Mouse (Mus musculus) left cerebral cortex, adult 8-10 months (tissue): ENCODE measurements around the gene Ccdc66. TPM values are rescaled to one million over a fixed set of nuclear protein-coding genes. Genes with fewer than 3 reads are reported as not detected.
A peak's percentile ranks its signal among the peaks of the same experiment; 100 is the strongest.

Experiments
- DNase-seq, 2 experiments: peaks; one replicate each; pipeline ENCODE4 v3.0.0; 2022; ENCODE audit warnings: low spot score in 2 of 2
- total RNA-seq, 4 experiments: library from RNA; stranded (reverse); gene quantifications; 2 replicates each; pipeline ENCODE4 v1.2.4; 2022

The Ccdc66 gene
- total RNA-seq = 10 to 100 TPM; 14.4 to 17.3 (median 14.8) TPM

DNA sequence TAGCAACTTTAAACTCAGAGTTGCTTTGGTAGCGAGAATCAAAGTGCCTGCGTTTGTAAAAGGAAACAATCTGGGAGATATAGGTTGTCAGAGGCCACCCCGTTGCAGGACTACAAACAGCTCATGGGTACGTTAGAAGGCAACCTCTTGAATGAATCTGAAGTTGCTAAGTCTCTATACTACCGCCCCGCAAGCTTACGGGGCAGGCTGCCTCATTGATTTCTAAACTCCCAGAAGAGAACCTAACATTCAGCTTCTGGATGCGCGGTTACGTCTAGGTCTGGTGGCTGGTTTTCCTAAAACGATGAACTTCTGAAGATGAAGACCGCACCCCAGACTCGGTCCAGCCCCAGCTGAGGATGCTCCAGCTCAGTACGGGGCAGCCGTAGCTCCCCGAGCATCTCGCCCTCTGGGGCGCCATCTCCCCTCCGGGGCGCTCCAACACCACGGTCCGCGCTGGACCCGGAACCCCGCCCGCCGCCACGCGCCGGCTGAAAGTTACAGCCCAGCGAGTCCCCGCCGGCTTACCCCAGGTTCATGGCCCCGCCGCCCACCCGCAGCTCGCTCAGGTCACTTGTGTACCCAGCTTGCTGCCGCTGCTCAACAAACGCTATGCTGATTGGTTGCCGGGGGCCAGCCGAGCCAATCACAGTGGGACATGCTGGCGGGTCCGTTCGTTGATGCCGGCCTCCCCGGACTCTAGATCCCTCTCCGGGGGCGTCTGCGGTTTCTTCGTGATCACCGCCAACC, at the start of gene Ccdc66:
Gene Ccdc66 (minus strand): TSS at position 567 of the 750 bp plus-strand sequence.
- DNase-seq = peak; percentile 98 to 100

- no peak for DNase-seq
These were observed 35.7 kb upstream of the Ccdc66 start for GRCm38 (mm10) chr14:27543838-27544426.

DNA sequence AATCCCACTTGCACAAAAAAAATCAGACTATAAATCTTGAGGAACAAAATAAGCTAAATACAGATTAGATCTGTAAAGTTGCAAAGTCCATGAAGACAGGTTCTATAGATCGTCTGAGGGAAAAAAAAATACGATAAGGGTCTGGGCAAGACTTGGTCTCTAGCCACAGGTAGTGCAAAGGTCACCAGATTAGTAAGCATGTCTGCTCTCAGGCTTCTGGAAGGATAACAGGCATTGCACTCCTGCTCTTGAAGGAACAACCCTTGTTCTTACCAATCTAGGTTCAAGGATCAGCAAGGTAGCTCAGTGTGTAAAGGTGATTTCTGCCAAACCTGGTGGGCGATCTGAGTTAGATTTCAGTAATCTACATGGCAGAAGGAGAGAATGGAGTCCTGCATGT, 28.2 kb upstream of the Ccdc66 start:
- no peak for DNase-seq

DNA sequence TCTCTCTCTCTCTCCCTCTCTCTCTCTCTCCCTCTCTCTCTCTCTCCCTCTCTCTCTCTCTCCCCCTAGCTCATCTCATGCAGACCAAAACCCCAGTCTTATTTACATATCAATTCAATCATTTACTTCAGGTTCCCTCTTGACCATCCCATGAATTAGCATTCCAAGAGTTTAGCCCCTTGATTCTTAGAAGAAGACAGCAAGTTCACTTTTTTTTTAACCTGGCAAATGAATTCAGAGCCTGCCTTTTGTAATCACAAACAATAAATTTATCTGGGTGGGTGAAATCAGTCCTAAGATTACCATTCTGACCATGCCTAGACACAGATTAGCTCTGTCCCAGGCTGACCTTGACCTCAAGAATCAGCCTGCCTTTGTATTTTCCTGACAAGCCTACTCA, 16.3 kb upstream of the Ccdc66 start:
- no peak for DNase-seq

- DNase-seq = no peak
These were observed 513 bp upstream of the Ccdc66 start for GRCm38 (mm10) chr14:27508644-27509301.

GRCm38 (mm10) chr14:27501096-27501495, 7.2 kb downstream of the Ccdc66 start:
- no peak for DNase-seq

- DNase-seq = no peak
These were observed 14.7 kb downstream of the Ccdc66 start for GRCm38 (mm10) chr14:27493516-27493915.

- no peak for DNase-seq
These were observed 16.9 kb downstream of the Ccdc66 start for GRCm38 (mm10) chr14:27491399-27491798.

GRCm38 (mm10) chr14:27446963-27447362, 61.3 kb downstream of the Ccdc66 start:
- no peak for DNase-seq

DNA sequence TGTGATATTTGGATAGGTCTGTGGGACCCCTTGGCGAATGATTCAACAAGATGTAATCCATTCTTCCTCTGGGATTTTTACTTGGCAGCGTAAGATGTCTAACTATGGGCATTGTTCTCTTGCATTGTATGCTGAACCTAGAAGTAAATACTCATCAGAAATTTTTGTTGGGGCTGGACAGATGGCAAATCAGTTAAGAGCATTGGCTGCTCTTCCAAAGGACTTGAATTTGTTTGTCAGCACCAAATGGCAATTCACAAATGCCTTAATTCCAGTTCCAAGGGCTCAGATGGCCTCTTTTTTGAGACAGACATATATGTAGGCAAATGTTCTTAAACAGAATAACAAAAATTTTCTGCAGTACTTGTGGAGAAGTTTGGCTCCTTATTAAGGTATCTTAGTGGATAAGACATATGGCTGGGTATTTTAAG, 63.4 kb downstream of the Ccdc66 start:
- no peak for DNase-seq

DNA sequence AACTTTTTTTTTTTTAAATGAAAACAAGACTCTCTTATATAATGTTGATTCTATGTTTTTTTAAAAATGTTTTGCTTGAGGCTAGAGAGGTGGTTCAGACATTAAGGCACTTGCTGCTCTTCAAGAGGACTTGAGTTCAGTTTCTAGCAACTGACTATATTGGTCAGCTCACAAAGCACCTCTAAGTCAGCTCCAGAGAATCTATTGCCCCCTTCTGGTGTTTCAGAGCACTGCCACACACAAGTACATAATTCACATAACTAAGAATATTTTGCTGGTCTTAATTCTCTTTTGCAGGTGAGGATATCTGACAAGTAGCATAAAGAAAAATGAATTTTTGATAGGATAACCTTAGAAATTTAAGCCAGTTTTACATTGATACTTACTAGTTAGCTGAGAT, 67.3 kb downstream of the Ccdc66 start:
- DNase-seq = no peak

GRCm38 (mm10) chr14:27436826-27437225, 71.4 kb downstream of the Ccdc66 start:
- no peak for DNase-seq

- DNase-seq = no peak
These were observed 72.1 kb downstream of the Ccdc66 start for GRCm38 (mm10) chr14:27436116-27436515.

DNA sequence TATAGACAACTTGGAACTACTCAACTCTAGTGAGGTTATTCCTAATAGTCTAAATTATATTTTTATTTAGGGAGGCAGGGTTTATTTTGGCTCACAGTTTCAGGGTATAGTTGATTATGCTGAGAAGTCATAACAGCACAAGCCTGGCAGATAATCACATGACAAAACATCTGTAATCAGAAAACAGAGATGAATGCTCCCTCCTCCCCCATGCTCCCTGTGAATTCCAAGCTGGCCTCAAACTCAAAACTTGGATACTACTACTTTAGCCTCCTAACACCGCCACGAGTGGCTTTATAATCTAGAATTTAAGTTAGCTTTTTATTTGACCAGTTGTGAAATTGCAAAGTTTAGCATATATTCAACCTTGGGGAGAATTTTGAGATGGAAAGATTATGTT, 76.2 kb downstream of the Ccdc66 start:
- no peak for DNase-seq

Other genes starting within 250 kb of the Ccdc66 start
- 10 to 100 TPM; 24.8 to 30.2 (median 27.4) TPM for gene Fam208a, start 79.6 kb downstream of the Ccdc66 start, total RNA-seq
- 100 to 1,000 TPM; 179 to 201 (median 190) TPM for gene Erc2, start 114.0 kb upstream of the Ccdc66 start, total RNA-seq